Mouse (Mus musculus) heart, embryonic 14.5 days (tissue): ENCODE measurements around the gene Ints2. TPM values are rescaled to one million over a fixed set of nuclear protein-coding genes. Genes with fewer than 3 reads are reported as not detected.
A peak's percentile ranks its signal among the peaks of the same experiment; 100 is the strongest.
"Not testable (repeated sequence)": the region's sequence is repeated elsewhere in the genome, so short reads cannot be mapped to it uniquely, and the experiment has no call there.

Experiments used
- ATAC-seq: fragments of 200-750 bp; cut with Nextera tagmentation; 2 replicates; pipeline ENCODE4 v1.8.0; 2017; ENCODE audit warnings: low read depth, moderate TSS enrichment; ENCODE audit not compliant: insufficient number of reproducible peaks, insufficient read depth, low FRiP score
- H3K27ac ChIP-seq, 2 experiments: fragments of 200-500 bp in 1 of 2; fragments of 300-500 bp in 1 of 2; sonication (generic) in 1 of 2; replicated peaks in 1 of 2; 2 replicates each; pipeline ENCODE4 v1.5.1; 2012 to 2014; ENCODE audit warnings: low read depth in 2 of 2, low read length in 2 of 2, control low read depth in 1 of 2, mild to moderate bottlenecking in 1 of 2, mixed read lengths in 1 of 2; ENCODE audit not compliant: control insufficient read depth in 1 of 2, insufficient read depth in 1 of 2
- H3K27me3 ChIP-seq: fragments of 300-500 bp; sonication (generic); 2 replicates; pipeline ENCODE4 v1.6.1; 2014; ENCODE audit warnings: mild to moderate bottlenecking, low read length, control low read depth; ENCODE audit not compliant: control insufficient read depth, insufficient read depth
- H3K36me3 ChIP-seq: fragments of 300-500 bp; sonication (generic); 2 replicates; pipeline ENCODE4 v1.6.1; 2014; ENCODE audit warnings: mild to moderate bottlenecking, control low read depth, low read length, mixed read lengths; ENCODE audit not compliant: control insufficient read depth, insufficient read depth
- H3K4me1 ChIP-seq, 2 experiments: fragments of 200-500 bp in 1 of 2; fragments of 300-500 bp in 1 of 2; sonication (generic) in 1 of 2; 2 replicates each; pipeline ENCODE4 v1.6.1; 2012 to 2014; ENCODE audit warnings: low read length in 2 of 2, control low read depth in 1 of 2, mixed read lengths in 1 of 2; ENCODE audit not compliant: control insufficient read depth in 2 of 2, insufficient read depth in 2 of 2
- H3K4me2 ChIP-seq: fragments of 300-500 bp; sonication (generic); 2 replicates; pipeline ENCODE4 v1.6.1; 2014; ENCODE audit warnings: mild to moderate bottlenecking, low read length
- H3K4me3 ChIP-seq, 2 experiments: fragments of 200-500 bp in 1 of 2; fragments of 300-500 bp in 1 of 2; sonication (generic) in 1 of 2; 2 replicates each; pipeline ENCODE4 v1.5.1; 2012 to 2014; ENCODE audit warnings: low read length in 2 of 2, mild to moderate bottlenecking in 2 of 2, control low read depth in 1 of 2, low read depth in 1 of 2, moderate library complexity in 1 of 2; ENCODE audit not compliant: control insufficient read depth in 1 of 2, insufficient read depth in 1 of 2
- H3K9ac ChIP-seq: fragments of 300-500 bp; sonication (generic); 2 replicates; pipeline ENCODE4 v1.6.1; 2014; ENCODE audit warnings: mild to moderate bottlenecking, low read length
- H3K9me3 ChIP-seq: fragments of 300-500 bp; sonication (generic); 2 replicates; pipeline ENCODE4 v1.6.1; 2016; ENCODE audit warnings: low read length, control low read depth; ENCODE audit not compliant: control insufficient read depth
- WGBS: fragments of 180-500 bp; shearing (Covaris S2); extraction: QIAGEN DNeasy Blood & Tissue Kit; methylation state at CpG from one replicate; pipeline ENCODE4 v1.1.7; 2014; 5-methylcytosine and 5-hydroxymethylcytosine counted together
- polyA plus RNA-seq: library from polyadenylated mRNA; unstranded; fragments of >200 nt; fragmentation: Nextera tagmentation; extraction: Ambion mirVana; gene quantifications from 2 replicates; pipeline ENCODE4 v1.2.1, GENCODE M21; 2014

Ints2 gene
- polyA plus RNA-seq, 1 experiment from 2014 or later = 13.6 TPM

- peak overlapping the region; percentile 80 for H3K4me2 ChIP-seq
- peak overlapping the region; percentile 84 for H3K9ac ChIP-seq
- WGBS = 36% methylated on average over 16 of the region's 16 CpGs
- peak overlapping the region; percentile 71 to 79 for H3K27ac ChIP-seq
- peak overlapping the region; percentile 80 to 87 for H3K4me3 ChIP-seq
- ATAC-seq = no peak
- H3K4me1 ChIP-seq = peaks cover 2 to 18% of the 10 kb centered on the region in 2 experiments; a peak in 3 of 4 replicates
- H3K27me3 ChIP-seq = no peaks in the 10 kb centered on the region
- peaks cover 48% of the 10 kb centered on the region for H3K36me3 ChIP-seq
- no peaks in the 10 kb centered on the region for H3K9me3 ChIP-seq
Measured at GRCm38 (mm10) chr11:86201901-86202675, 55.3 kb downstream of the Ints2 start.

- H3K27ac ChIP-seq = peak within 1 kb of the TSS; percentile 71 to 79
- under 1% methylated on average over 60 of the region's 60 CpGs for WGBS
Measured at GRCm38 (mm10) chr11:86201037-86201786, 56.2 kb downstream of the Ints2 start, which contains the start of gene Brip1. Brip1 (minus strand) TSS chr11:86201193.

GRCm38 (mm10) chr11:86200460-86201021 lies 56.8 kb downstream of the Ints2 start:
- H3K9ac ChIP-seq = peak overlapping the region; percentile 79
- peak; percentile 65 for ATAC-seq
- H3K4me2 ChIP-seq = peak overlapping the region; percentile 82
- H3K27ac ChIP-seq = peak overlapping the region; percentile 55 to 73
- no peaks in the 10 kb centered on the region for H3K27me3 ChIP-seq
- peak overlapping the region; percentile 87 for H3K4me3 ChIP-seq
- under 1% methylated on average over 17 of the region's 21 CpGs for WGBS
- peaks cover 45% of the 10 kb centered on the region for H3K36me3 ChIP-seq
- no peaks in the 10 kb centered on the region for H3K9me3 ChIP-seq
- peaks cover 2 to 18% of the 10 kb centered on the region in 2 experiments; a peak in 3 of 4 replicates for H3K4me1 ChIP-seq

More at GRCm38 (mm10) chr11:86201037-86201786, 56.2 kb downstream of the Ints2 start, which contains the start of gene Brip1:
- H3K9me3 ChIP-seq = no peaks in the 10 kb centered on the region
- H3K4me3 ChIP-seq = peak within 1 kb of the TSS; percentile 87
- H3K36me3 ChIP-seq = peaks cover 46% of the 10 kb centered on the region
- peak within 1 kb of the TSS; percentile 82 for H3K4me2 ChIP-seq
- peak within 1 kb of the TSS; percentile 84 for H3K9ac ChIP-seq
- H3K4me1 ChIP-seq = peaks cover 2 to 18% of the 10 kb centered on the region in 2 experiments; a peak in 3 of 4 replicates
- ATAC-seq = peak; percentile 99
- H3K27me3 ChIP-seq = no peaks in the 10 kb centered on the region

- ATAC-seq = no peak
- Histone ChIP-seq H3K4me2 (peak overlapping the region; percentile 82), H3K36me3 (peaks cover 45% of the 10 kb centered on the region), H3K27ac (no peak overlapping the region), H3K4me3 (peak overlapping the region in 1 of 2 experiments; percentile 87; a peak in 2 of 4 replicates), H3K9me3 (no peaks in the 10 kb centered on the region), H3K4me1 (peaks cover 2 to 18% of the 10 kb centered on the region in 2 experiments; a peak in 3 of 4 replicates), H3K9ac (peak overlapping the region; percentile 79), H3K27me3 (no peaks in the 10 kb centered on the region)
- 48% methylated on average over 4 of the region's 4 CpGs for WGBS
Measured at GRCm38 (mm10) chr11:86199733-86200132, 57.6 kb downstream of the Ints2 start.

- not testable (repeated sequence) for H3K4me3 ChIP-seq, ATAC-seq, H3K27me3 ChIP-seq, H3K9me3 ChIP-seq, H3K27ac ChIP-seq, H3K36me3 ChIP-seq, H3K4me1 ChIP-seq, H3K9ac ChIP-seq, H3K4me2 ChIP-seq
- 81% methylated on average over 7 of the region's 7 CpGs for WGBS
Measured at GRCm38 (mm10) chr11:86185224-86185623, 72.2 kb downstream of the Ints2 start.

- Histone ChIP-seq H3K4me3 (no peak overlapping the region), H3K9me3 (no peaks in the 10 kb centered on the region), H3K27ac (no peak overlapping the region), H3K36me3 (no peaks in the 10 kb centered on the region), H3K4me1 (no peaks in the 10 kb centered on the region), H3K27me3 (no peaks in the 10 kb centered on the region), H3K4me2 (no peak overlapping the region), H3K9ac (no peak overlapping the region)
- no peak for ATAC-seq
- 71% methylated on average over 3 of the region's 3 CpGs for WGBS
Measured at GRCm38 (mm10) chr11:86175833-86176232, 81.5 kb downstream of the Ints2 start.

- Histone ChIP-seq H3K4me1 (peaks cover 0 to 4% of the 10 kb centered on the region in 2 experiments; a peak in 1 of 4 replicates), H3K9me3 (no peaks in the 10 kb centered on the region), H3K36me3 (no peaks in the 10 kb centered on the region), H3K4me2 (no peak overlapping the region), H3K9ac (no peak overlapping the region), H3K27me3 (no peaks in the 10 kb centered on the region), H3K27ac (no peak overlapping the region), H3K4me3 (no peak overlapping the region)
- no peak for ATAC-seq
- 50% methylated on average over 2 of the region's 2 CpGs for WGBS
Measured at GRCm38 (mm10) chr11:86174173-86174572, 83.2 kb downstream of the Ints2 start.
